Mouse (Mus musculus) brain, embryonic 14.5 days (tissue): ENCODE measurements around the gene Stoml1.

Experiments
- CTCF ChIP-seq: fragments of 200-500 bp; IDR thresholded peaks from 2 replicates; pipeline ENCODE4 v1.5.1; 2012; ENCODE audit warnings: inconsistent platforms, mild to moderate bottlenecking, moderate library complexity, borderline replicate concordance; ENCODE audit not compliant: insufficient read depth, insufficient read length; ENCODE audit errors: extremely low read depth
- POLR2A ChIP-seq: fragments of 200-500 bp; IDR thresholded peaks from 2 replicates; pipeline ENCODE4 v1.6.1; 2012; ENCODE audit warnings: mild to moderate bottlenecking, inconsistent platforms, borderline replicate concordance; ENCODE audit not compliant: poor library complexity, insufficient read depth, insufficient read length, severe bottlenecking; ENCODE audit errors: extremely low read depth

DNA sequence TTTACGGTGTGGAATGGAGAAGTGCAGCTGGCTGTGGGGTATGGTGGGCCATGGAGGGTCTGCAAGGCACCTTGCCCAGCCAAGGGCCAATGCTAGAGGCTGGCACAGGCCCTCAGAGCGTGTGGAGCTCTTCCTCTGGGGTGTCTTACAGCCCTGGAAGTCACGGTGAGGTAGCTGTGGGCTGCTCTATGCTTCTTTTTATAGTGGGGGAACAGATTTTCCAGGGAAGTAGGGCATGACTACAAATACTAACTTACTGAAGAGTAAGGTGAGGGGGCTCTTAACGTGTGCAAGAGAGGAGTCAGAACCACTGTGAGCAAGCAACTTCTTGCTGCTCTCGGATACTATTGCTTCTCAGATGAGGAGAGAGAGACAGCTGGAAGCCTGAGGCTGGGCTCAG is 9.5 kb downstream of the Stoml1 start:
- TF ChIP-seq POLR2A (no peak), CTCF (no peak)
